Mouse (Mus musculus): ENCODE data around the gene Limch1. TPM values are rescaled to one million over a fixed set of nuclear protein-coding genes. Genes with fewer than 3 reads are reported as not detected.

Gene Limch1
- polyA plus RNA-seq, 1 experiment from 2014 or later: 6.1 TPM

DNA sequence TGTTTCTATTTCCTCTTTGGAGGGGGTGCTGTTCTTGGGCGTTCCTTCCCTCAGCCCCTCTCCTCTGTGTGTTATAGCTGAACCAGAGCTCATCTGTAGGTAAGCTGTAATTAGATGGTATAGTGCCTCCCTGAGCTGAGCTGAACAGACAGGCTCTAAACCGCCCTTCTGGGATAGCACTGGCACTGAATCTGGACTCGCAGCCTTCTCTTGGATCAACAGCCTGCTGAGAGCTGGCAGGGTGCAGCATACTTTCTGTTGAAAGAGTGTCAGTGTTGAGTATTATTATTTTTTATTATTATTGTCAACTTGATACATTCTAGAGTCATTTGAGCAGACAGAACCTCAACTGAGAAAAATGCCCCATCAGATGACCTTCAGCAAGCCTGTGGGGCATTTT is 113.9 kb downstream of the Limch1 start:
- DNase-seq (ENCODE audit: low spot score): no peak
- H3K4me1 ChIP-seq (replicated peaks; ENCODE audit: control insufficient read depth, insufficient read depth): no peaks in the 10 kb centered on the region
- H3K27ac ChIP-seq (replicated peaks): no peak overlapping the region
- H3K4me3 ChIP-seq (ENCODE audit: low read depth, low read length): no peak overlapping the region
- no peak overlapping the region for H3K9ac ChIP-seq (ENCODE audit: low read length)
- TF ChIP-seq EP300 (optimal IDR thresholded peaks at IDR 0.05) (no peak), CTCF (IDR thresholded peaks at IDR 0.05; ENCODE audit: low read depth) (no peak)
- H3K27me3 ChIP-seq (ENCODE audit: control insufficient read depth, insufficient read depth, low read length): no peaks in the 10 kb centered on the region
- no peaks in the 10 kb centered on the region for H3K9me3 ChIP-seq (ENCODE audit: control insufficient read depth, low read length)
- H3K36me3 ChIP-seq (ENCODE audit: control insufficient read depth, insufficient read depth, low read length): no peaks in the 10 kb centered on the region
- H3K4me2 ChIP-seq (replicated peaks; ENCODE audit: low read depth): no peak overlapping the region
- 86% methylated on average over 3 of the region's 3 CpGs for WGBS
- no peak for ATAC-seq (ENCODE audit: low FRiP score, low TSS enrichment)

DNA sequence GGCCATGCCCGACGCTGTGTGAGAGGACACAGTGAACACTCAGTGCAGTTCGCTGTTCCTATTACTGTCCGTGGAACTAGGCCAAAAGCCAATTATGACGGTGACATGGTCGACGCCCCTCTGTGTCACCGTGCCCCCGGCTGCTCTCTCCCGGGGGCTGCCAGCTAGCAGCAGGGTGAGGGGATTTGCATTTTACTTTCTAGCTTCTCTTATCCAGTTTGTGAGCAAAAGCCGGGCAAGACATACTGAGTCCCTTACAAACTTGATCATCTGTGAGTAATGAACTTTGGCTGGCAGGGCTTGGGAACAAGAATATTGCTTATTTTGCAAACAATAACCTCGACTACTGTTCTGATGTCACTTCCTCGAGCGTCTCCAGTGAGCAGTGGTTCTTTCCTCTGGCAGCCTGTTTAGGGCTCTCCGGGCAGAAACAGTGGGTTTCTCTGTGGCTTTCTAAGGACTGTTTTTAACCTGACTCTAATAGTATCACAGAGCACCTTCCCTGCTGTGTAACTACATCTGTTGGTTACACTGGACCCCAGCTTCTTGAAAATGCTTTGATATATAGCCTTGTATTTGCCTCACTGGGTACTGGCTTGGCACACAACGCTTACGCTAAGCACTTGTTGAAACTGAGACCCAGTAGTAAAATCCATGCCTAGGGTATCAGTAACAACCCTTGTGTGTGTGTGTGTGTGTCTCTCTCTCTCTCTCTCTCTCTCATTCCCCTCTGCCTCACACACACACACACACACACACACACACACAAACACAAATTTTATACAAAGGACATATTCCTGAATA is 115.8 kb downstream of the Limch1 start:
- TF ChIP-seq EP300 (optimal IDR thresholded peaks at IDR 0.05) (no peak), CTCF (IDR thresholded peaks at IDR 0.05; ENCODE audit: low read depth) (no peak)
- Histone ChIP-seq H3K9ac (ENCODE audit: low read length) (no peak overlapping the region), H3K27me3 (ENCODE audit: control insufficient read depth, insufficient read depth, low read length) (no peaks in the 10 kb centered on the region), H3K4me2 (replicated peaks; ENCODE audit: low read depth) (no peak overlapping the region), H3K4me1 (replicated peaks; ENCODE audit: control insufficient read depth, insufficient read depth) (no peaks in the 10 kb centered on the region), H3K9me3 (ENCODE audit: control insufficient read depth, low read length) (no peaks in the 10 kb centered on the region), H3K36me3 (ENCODE audit: control insufficient read depth, insufficient read depth, low read length) (no peaks in the 10 kb centered on the region), H3K4me3 (ENCODE audit: low read depth, low read length) (no peak overlapping the region), H3K27ac (replicated peaks) (no peak overlapping the region)
- 51% methylated on average over 17 of the region's 17 CpGs for WGBS
- ATAC-seq (ENCODE audit: low FRiP score, low TSS enrichment): no peak
- no peak for DNase-seq (ENCODE audit: low spot score)

DNA sequence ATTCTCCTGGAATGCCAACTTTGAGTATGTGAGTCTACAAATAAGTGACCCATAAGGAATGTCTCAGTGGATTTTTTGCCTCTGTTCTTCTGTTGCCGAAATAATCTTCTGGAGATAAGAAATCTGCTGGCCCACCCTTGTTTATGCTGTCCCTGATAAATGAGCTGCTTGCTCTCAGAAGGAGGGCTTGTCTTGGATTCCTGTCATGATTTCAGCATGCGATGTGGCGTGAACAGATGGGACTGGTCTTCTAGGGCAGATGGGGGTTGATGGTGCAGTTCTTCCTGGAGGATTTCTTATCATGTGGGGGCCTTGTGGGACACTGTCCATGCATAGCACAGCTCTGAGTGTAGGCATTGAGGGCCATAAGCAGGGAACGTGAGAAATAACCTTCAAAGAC is 116.5 kb downstream of the Limch1 start:
- Histone ChIP-seq H3K9ac (ENCODE audit: low read length) (no peak overlapping the region), H3K27ac (replicated peaks) (no peak overlapping the region), H3K4me2 (replicated peaks; ENCODE audit: low read depth) (no peak overlapping the region), H3K27me3 (ENCODE audit: control insufficient read depth, insufficient read depth, low read length) (no peaks in the 10 kb centered on the region), H3K36me3 (ENCODE audit: control insufficient read depth, insufficient read depth, low read length) (no peaks in the 10 kb centered on the region), H3K9me3 (ENCODE audit: control insufficient read depth, low read length) (no peaks in the 10 kb centered on the region), H3K4me1 (replicated peaks; ENCODE audit: control insufficient read depth, insufficient read depth) (no peaks in the 10 kb centered on the region), H3K4me3 (ENCODE audit: low read depth, low read length) (no peak overlapping the region)
- ATAC-seq (ENCODE audit: low FRiP score, low TSS enrichment) (no peak), DNase-seq (ENCODE audit: low spot score) (no peak)
- TF ChIP-seq EP300 (optimal IDR thresholded peaks at IDR 0.05) (no peak), CTCF (IDR thresholded peaks at IDR 0.05; ENCODE audit: low read depth) (no peak)
- WGBS: 31% methylated on average over 4 of the region's 4 CpGs

DNA sequence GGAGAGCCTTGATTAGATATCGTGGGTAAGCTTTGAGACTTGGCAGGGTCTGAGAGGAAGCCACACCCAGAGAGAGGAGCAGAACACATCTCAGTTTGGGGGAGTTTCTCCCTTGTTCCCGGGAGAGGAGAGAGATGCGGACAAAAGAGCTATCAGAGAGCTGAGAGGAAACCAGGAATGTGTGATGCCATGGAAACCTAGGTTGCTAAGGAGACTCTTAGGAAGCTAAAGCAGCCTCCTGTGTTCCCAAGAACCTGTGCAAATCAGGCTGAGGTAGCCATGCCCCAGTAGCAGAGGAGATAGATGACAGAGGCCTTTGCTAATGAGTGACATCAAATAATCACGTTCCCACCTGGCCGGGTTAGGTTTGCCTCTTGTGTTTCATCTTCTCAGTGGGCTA is 119.6 kb downstream of the Limch1 start:
- H3K4me2 ChIP-seq (replicated peaks; ENCODE audit: low read depth): no peak overlapping the region
- WGBS: 56% methylated on average over 5 of the region's 5 CpGs
- no peaks in the 10 kb centered on the region for H3K9me3 ChIP-seq (ENCODE audit: control insufficient read depth, low read length)
- TF ChIP-seq CTCF (IDR thresholded peaks at IDR 0.05; ENCODE audit: low read depth): no peak
- TF ChIP-seq EP300 (optimal IDR thresholded peaks at IDR 0.05): no peak
- H3K27me3 ChIP-seq (ENCODE audit: control insufficient read depth, insufficient read depth, low read length): no peaks in the 10 kb centered on the region
- no peak overlapping the region for H3K4me3 ChIP-seq (ENCODE audit: low read depth, low read length)
- DNase-seq (ENCODE audit: low spot score) (no peak), ATAC-seq (ENCODE audit: low FRiP score, low TSS enrichment) (no peak)
- no peaks in the 10 kb centered on the region for H3K4me1 ChIP-seq (replicated peaks; ENCODE audit: control insufficient read depth, insufficient read depth)
- no peak overlapping the region for H3K27ac ChIP-seq (replicated peaks)
- H3K9ac ChIP-seq (ENCODE audit: low read length): no peak overlapping the region
- H3K36me3 ChIP-seq (ENCODE audit: control insufficient read depth, insufficient read depth, low read length): no peaks in the 10 kb centered on the region

DNA sequence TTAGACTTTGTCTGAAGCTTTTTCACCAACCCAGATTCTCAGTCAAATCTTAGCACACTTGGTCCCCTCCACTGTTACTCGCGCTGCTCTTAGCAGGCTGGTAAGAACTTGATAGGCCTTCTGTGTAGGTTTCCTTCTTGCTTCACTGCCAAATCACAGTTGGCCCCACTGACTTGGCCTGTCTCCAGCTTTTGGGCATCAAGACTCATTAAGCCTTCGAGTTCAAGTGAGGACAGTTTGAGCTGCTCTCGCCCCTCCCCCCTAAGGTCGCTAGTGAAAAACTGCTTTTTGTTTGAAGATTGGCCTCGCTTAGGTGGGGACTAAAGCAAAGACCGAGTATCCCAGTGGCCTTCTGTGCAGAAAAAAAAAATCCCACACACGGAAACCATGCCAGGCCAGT is 120.4 kb downstream of the Limch1 start:
- WGBS: 64% methylated on average over 8 of the region's 8 CpGs
- TF ChIP-seq EP300 (optimal IDR thresholded peaks at IDR 0.05): no peak
- no peak for TF ChIP-seq CTCF (IDR thresholded peaks at IDR 0.05; ENCODE audit: low read depth)
- Histone ChIP-seq H3K4me1 (replicated peaks; ENCODE audit: control insufficient read depth, insufficient read depth) (no peaks in the 10 kb centered on the region), H3K27ac (replicated peaks) (no peak overlapping the region), H3K4me3 (ENCODE audit: low read depth, low read length) (no peak overlapping the region), H3K9me3 (ENCODE audit: control insufficient read depth, low read length) (no peaks in the 10 kb centered on the region), H3K27me3 (ENCODE audit: control insufficient read depth, insufficient read depth, low read length) (no peaks in the 10 kb centered on the region), H3K36me3 (ENCODE audit: control insufficient read depth, insufficient read depth, low read length) (no peaks in the 10 kb centered on the region), H3K9ac (ENCODE audit: low read length) (no peak overlapping the region), H3K4me2 (replicated peaks; ENCODE audit: low read depth) (no peak overlapping the region)
- DNase-seq (ENCODE audit: low spot score): no peak
- ATAC-seq (ENCODE audit: low FRiP score, low TSS enrichment): no peak

DNA sequence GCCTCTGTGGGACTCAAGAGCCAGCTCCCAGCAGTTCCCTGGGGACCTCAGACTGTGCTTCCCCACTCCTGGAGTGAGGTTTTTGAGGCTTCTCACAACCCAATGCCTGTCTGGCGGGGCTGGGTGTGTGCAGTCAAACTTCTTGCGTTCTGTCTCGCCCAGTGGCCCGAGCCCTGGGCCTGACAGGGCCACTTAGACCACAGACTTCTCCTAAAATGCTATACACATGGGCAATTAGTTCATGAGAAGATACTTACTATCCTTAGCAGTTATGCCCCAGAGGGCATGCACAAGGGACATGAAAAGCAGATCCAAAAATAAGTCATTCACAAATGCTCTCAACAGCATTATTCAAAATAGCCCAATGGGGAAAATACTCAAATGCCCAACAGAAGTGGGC is 123.9 kb downstream of the Limch1 start:
- ATAC-seq (ENCODE audit: low FRiP score, low TSS enrichment) (no peak), DNase-seq (ENCODE audit: low spot score) (no peak)
- H3K4me1 ChIP-seq (replicated peaks; ENCODE audit: control insufficient read depth, insufficient read depth): no peaks in the 10 kb centered on the region
- no peak overlapping the region for H3K4me3 ChIP-seq (ENCODE audit: low read depth, low read length)
- no peak overlapping the region for H3K4me2 ChIP-seq (replicated peaks; ENCODE audit: low read depth)
- no peaks in the 10 kb centered on the region for H3K36me3 ChIP-seq (ENCODE audit: control insufficient read depth, insufficient read depth, low read length)
- H3K27me3 ChIP-seq (ENCODE audit: control insufficient read depth, insufficient read depth, low read length): no peaks in the 10 kb centered on the region
- H3K27ac ChIP-seq (replicated peaks): no peak overlapping the region
- TF ChIP-seq EP300 (optimal IDR thresholded peaks at IDR 0.05) (no peak), CTCF (IDR thresholded peaks at IDR 0.05; ENCODE audit: low read depth) (no peak)
- WGBS: 91% methylated on average over 4 of the region's 4 CpGs
- H3K9ac ChIP-seq (ENCODE audit: low read length): no peak overlapping the region; the same call in 1 of the 2 replicates
- H3K9me3 ChIP-seq (ENCODE audit: control insufficient read depth, low read length): no peaks in the 10 kb centered on the region

Data from stomach, postnatal 0 days (tissue).